Mouse (Mus musculus): ENCODE data around the gene Dynlt1f.
"Not testable (repeated sequence)": the region's sequence is repeated elsewhere in the genome, so short reads cannot be mapped to it uniquely, and the experiment has no call there.

GRCm38 (mm10) chr17:6699502-6699901, 43.8 kb upstream of the Dynlt1f start:
- not testable (repeated sequence) for TF ChIP-seq POLR2A (IDR thresholded peaks at IDR 0.05; ENCODE audit: control insufficient read depth, extremely low read depth, insufficient read depth, low read length, poor library complexity); CTCF (IDR thresholded peaks at IDR 0.05; ENCODE audit: borderline replicate concordance, control insufficient read depth, extremely low read depth, insufficient read depth, low read length, poor library complexity)

All from thymus, adult 2 months (tissue).